Mouse (Mus musculus): ENCODE measurements around the gene Becn1.

DNA sequence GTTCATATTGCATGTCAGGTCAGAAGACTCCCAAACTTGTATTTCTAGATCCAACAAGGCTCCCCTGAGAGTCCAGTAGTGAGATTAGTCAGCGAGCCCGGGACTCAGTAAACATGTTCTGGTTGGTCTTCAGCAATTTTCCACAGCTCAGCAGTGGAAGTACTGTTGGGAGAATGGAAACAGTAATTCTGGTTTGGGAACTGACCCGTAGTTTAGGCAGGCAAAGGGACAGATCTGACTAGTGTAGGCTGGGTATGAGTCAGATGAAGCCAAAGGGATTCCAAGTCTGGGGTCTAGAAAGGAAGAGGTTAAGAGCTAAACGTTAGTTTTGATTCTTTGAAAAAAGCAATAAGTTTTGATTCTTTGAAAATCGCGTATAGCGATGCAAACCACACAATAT, 49.1 kb downstream of the Becn1 start:
- TF ChIP-seq POLR2A (IDR thresholded peaks at IDR 0.05; ENCODE audit: extremely low read depth, insufficient read depth, low read length) (no peak), CTCF (IDR thresholded peaks at IDR 0.05; ENCODE audit: extremely low read depth, insufficient read depth, low read length) (no peak)
